Mouse (Mus musculus): ENCODE results near the gene Fign.

Gene Fign

DNA sequence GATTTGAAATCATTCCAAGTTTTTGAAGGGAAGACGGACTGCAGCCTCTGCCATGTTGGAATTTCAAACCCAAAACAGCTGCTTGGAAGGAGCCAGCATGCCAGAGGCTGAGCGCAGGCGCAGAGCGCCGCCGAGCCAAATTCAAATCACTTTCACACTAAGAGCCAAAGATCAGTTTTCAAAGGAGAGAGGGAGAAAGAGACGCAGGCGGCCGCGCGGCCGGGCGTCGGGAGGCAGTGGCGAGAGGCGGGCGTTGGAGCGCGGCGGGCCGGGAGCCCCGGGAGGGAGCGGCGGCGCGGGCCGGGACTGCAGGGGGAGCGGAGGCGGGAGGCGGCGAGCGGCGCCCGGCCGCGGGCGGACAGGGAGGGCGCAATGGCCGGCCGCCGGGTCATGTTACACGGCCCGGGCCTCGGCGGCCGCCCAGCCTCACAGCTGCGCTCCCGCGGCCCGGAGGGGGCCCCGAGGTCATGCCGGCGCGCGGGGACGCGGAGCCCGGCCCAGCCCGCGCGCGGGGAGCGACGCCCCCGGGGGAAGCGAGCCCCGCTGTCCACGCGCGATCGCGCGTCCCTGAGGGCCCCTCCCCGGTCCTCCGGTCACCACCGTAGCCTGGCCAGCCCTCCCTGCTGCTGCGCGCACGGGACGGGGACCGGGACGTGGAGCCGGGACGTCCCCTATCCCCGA, at the start of gene Fign:
TSS of gene Fign (minus strand) at position 102 of the 681 bp plus-strand sequence.
- no peak for DNase-seq (ENCODE audit: low read depth)

DNA sequence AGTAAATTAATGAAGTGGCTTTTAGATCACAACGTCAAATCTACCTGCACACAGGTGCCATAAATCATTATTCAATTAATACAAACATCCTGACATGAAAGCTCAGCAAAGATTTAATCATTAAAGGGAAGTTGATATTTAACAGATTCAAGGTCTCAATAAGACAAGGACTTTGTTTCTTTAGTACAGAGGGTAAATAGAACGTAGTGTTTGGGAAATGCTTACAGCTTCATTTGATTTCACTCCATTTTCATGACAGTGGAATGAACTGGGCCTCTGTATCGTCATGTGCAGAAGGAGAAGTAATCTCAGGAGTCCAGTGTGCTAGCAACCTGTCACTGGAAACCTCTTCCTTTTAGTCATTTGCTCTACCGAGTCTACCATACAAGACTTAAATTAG, 35.8 kb upstream of the Fign start:
- no peak for DNase-seq (ENCODE audit: low read depth)

DNA sequence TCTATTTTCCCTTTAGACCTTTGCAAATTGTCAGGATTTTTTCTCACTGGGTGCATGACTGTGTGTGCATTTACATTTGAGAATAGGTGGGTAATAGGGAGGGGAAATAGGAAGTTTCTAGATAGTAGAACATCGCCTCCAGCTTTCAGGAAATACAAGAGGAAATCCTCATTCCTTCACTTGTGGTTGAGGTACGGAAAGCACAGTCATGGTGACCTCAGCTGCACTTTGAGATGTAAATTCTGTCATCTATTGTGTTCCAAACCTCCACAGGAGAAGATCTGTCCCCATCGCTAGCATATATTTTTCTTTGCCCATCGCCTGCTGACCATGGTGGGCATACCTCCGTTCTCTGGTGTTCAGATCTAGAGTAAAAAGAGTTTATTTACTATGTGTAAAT, 22.7 kb upstream of the Fign start:
- DNase-seq (ENCODE audit: low read depth): no peak

DNA sequence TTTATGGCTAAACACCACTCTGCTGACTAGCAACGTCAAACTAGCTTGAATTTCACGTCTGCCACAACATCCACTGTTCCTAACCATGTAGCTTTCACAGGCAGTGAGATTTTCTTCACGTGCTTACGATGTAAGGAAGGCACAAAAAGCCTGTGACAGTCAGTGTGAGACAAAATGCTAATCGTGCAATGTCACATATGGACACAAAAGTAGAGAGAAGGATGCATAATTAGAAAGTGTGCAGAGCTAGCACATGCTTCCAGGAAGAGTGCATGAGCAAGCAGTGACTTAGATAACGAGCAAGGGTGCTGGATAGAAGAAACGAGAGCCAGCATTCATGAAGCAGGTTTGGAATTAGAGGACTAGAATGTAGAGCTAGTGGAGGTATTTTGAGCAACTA, 18.8 kb upstream of the Fign start:
- no peak for DNase-seq (ENCODE audit: low read depth)

DNA sequence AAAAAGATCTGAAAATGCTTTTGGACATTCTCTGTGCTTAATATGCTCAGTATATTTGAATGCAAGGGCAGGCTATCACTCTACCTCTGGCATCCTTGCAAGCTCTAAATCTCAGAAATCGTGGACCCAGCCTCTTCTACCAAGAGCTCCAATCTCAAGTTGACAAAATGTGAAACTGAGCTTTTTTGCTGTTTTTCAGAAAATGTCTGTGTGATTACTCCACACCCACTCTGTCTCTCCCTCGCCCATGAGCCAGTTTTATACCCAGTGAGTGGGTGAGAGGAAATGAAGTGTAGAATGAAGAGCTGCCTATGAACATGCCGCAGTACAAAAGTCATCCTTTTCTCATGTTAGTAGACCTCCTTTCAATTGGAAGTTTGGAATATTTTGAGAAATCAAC, 13.3 kb upstream of the Fign start:
- DNase-seq (ENCODE audit: low read depth): no peak

DNA sequence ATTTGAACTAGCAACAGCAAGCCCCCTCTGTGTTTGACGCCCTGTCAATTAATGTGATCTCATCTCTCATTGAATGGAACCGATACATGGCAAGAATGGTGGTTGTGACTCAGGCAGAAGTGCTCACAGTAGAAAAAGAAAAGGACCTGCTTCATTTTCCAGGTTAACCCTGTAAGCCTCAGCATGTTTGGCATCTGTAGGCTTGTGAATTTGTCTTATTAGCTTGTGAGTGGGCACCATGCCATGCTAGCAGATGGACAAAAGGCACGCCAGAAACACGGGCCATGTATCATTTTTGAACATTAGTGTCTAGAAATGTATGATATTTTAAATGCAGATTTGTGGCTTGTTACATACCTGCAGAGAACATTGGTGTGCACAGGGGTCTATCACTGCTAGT, 12.0 kb upstream of the Fign start:
- DNase-seq (ENCODE audit: low read depth): no peak

DNA sequence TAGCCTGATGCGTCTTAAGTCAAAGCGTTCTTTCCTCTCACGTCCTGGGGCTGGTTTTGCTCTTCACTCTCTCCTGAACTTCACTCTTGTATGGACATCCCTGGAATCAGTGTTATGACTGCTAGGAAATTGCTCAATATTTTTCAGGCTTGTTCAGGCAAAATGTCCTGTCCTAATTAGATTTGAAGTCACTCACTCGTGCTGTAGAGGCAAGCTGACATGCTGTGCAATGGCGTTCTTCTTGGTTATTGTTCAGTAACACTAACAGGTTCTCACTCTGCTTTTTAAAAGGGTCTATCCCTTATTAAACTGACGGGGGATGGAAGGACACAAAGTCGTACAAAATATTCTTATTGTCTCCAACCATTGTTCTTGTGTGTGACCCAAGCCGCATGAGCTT, 10.2 kb upstream of the Fign start:
- DNase-seq (ENCODE audit: low read depth): no peak

DNA sequence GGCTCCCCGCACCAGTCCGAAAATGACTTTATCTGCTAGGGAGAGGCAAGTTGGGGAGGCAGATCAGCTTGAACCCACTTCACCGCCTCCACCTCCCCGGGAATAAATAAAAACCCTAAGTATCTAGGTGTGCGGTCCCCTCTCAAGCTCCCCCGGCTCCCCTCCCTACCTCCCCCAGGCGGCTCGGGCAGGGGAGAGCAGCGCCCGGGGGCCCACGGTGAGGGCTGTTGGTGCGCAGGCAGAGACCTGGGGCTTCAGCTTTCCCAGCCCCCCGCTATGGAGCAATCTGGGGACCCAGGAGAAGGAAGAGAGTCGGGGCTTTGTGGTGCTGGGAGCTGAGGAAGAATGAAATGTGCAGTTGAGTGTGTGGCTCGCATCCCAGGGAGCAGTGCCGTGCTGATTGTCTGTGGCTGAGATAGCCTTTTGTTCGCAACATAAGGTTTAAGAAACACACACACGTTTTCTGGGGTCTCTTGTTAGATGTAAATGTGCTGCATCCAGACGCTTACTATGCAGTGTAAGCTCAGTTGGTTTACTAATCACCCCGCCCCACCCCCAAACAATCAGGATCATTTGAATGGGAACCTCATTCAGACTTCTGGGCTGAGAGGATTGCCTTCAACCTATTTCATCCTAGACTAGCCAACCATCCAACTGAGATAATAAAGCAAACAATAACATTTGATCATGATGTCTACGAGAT, 931 bp upstream of the Fign start:
- DNase-seq (ENCODE audit: low read depth): no peak

DNA sequence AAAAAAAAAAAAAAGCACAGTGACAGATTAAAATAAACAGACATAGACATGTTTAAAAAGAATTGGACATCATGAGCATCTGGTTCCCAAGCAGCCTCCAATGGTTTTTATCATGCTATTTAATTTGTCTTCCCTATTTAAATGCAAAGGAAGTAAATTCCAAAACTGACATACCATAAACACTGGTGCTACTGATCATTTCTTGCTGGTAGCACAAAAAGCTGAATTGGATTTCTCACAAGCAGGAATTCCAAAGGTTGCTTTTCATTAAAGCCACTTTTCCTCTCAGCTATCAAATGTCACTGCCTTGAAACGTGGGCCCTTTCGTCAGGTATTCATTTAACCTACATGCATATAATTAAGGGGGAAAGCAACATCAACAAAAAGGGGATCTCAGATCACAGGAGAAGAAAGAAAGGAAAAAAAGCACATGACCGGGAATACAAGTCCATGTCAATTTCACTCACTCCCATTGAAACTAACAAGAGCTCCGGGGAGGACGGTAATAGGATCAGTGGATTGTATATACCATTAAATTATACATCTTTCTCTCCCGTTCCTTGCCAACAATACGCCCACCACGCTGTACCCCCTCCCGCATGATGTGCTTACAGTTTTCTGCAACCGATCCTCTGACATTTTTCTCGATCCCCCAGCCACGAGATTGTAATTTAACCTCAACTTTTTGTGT, 972 bp downstream of the Fign start:
- no peak for DNase-seq (ENCODE audit: low read depth)

DNA sequence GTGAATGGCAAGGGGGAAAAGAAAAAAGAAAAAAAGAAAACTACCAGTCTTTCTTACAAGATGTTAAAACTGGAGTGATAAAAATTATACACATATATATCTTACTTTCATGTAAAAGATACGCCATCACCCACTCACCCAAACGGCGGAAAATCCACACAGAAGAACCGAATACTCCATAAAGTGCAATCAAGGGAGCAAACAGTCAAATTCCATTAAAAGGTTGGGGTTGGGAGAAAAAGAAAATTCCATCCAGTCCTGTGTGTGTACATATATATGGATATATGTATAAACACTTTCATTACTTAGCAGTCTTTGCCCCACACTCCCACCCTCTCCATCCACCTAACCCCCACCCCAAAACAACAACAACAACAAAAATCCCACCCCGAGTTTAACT, 1.7 kb downstream of the Fign start:
- no peak for DNase-seq (ENCODE audit: low read depth)

DNA sequence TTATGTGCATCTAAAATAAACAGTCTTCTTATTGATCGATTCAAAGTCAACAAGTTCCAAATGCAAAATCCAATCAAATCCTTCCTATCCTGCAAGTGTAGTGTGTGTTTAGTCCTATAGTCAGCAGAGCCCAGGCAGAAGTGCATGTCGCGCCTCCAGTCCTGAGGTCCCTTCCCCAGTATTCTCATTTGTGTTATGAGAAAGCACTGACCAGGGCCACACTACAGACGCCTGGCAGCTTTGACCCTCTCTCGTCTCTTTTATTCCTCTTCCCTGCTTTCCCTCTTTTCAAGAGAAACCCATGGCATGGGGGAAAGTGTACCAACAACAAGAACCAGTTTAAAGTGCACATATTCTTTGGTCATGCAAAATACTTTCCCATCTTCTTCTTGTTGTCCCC, 2.3 kb downstream of the Fign start:
- DNase-seq (ENCODE audit: low read depth): no peak

DNA sequence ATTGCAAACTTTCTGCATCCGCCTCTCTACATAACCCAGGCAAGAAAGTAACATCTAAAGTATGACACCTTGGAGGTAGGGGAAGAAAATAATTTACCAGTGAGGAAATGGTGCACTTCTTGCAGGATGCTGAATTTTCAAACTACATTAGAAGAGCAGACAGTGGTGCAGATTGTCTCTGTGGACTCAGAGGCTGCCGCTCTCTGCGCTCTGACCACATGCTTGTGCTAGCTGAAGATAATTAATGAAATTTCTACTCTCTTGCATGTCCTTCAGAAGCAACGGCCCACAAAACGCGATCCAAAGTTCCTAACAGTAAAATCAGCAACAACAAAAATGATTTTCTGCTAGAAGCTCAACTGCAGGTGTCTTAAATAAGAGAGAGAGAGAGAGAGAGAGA, 4.8 kb downstream of the Fign start:
- DNase-seq (ENCODE audit: low read depth): no peak

DNA sequence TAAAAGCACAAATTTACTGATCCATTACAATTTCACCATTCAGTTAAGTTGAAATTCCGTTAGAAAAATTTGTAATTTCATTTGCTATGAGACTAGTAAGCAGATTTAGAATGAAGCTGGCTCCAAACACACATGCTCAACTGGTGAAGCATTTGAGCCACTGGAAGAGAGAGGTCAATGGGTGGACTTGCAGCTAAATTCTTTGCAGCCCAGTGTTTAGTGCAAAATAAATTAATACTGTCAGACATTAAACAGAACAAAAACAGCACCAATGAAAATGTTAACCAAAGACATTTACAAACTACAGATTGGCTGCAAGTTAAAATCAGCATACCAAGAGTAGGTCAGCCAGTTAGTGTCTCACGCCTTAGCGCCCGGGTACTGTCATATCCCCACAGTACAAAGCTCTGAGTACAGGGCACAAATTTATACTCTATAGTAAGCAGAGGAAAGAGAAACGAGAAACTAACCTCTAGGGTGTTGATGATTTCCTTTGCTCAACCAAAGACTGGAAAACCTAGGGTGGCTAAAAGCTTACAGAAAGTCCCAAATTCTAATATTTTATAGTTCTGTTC, 13.9 kb downstream of the Fign start:
- DNase-seq (ENCODE audit: low read depth): no peak

DNA sequence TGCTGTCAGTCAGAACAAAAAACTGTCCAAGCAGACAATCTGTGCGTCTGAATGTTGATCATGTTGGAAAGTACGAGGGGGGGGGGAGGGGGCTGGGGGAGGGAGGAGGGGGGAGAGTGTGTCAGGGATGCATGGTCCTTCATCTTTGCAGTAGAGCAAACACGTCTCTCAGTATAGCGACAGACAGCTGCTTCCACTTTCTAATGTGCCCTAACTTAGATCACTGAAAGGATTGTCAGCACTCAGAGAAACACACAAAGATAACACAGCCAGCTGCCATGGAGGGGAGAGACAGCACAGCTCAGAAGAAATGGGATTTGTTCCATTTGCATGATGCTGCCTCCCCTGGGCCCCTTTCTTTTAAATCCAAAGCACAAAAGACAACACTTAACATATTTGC, 18.1 kb downstream of the Fign start:
- no peak for DNase-seq (ENCODE audit: low read depth)

DNA sequence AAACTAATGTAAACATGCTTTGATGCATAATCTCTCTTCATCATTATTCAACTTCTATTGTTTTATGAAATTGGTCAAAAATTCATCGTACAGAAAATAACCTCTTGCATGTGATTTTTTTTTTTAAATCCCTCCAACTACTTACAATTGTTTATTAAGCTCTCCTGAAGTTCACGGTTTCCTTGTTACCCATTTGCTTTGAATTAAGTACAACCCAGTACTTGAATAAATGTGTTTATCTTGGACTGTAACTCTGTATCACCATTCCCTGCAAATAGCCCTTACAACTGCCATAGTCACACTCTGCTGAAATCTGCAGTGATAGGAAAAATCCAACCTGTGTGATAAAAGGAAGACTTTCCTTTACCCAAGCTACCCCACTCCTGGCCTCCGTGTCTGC, 19.3 kb downstream of the Fign start:
- no peak for DNase-seq (ENCODE audit: low read depth)

DNA sequence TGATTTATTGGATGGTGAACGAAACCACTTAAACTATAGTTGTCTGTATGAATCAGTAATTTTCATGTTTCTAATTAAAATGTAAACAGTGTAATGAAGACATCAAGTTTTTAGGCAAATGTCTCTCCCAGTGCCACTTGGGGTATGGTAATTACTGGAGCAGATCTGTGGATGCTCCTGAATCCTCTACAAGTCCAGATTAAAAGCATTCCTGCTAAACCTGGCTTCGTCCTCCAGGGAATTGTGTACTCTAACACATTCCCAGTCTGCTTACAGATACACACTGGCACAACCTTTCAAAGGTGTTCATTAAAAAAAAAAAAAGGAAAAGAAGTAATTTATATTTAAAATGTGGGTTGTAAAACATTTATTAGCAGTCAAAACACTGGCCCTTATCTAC, 20.0 kb downstream of the Fign start:
- no peak for DNase-seq (ENCODE audit: low read depth)

DNA sequence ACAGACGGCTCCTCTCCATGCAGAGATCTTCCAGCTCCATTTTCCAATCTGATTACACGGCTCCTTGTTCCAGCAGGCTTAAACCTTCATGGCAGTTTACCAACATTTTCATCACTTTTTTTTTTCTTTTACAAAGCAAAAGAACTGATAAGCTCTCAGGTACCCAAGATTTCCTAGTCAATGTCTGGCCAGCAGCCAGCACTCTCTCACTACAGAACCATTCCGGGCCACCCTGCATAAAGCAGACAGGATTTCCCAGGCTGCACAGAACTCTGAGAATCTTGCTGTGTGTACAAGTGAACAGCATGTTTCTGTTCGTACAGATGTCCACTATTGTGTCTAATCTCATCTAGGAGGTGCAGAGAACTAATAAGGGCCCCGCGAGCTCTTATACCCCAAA, 22.0 kb downstream of the Fign start:
- no peak for DNase-seq (ENCODE audit: low read depth)

DNA sequence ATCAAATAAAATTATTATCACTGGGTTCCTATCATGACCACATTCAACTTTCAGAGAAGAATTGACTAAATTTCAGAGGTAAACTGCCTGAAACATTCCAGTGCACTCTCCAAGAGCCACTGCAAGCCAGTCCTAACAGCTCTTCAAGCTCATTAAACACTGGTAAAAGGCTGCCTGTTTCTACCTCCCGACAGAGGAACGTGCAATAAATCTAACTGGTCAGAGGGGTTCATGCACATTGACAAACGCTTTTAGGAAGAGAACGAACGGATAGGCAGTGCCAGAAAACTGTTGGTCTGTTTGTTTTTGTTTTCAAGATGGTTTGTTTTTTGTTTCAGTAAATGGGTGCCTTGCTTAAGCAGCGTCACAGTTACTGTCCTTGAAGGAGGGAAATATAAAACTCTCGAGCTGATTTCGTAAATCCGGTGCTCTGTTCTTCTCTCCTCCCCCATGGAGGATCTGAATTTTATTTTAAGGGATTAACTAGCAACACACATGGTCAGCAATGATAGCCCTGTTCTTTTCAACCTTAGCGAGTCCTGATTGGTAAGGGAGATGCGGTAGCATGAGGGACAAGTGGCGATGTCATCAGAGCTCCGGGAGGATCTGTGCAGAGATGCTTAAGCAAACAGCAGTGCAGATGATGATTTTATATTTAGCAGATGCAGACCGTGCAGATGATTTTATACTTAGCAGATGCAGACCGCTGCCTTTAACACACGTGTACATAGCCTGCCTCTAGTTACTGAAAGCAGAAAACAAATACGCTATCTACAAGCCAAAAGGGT, 23.0 kb downstream of the Fign start:
- DNase-seq (ENCODE audit: low read depth): no peak

DNA sequence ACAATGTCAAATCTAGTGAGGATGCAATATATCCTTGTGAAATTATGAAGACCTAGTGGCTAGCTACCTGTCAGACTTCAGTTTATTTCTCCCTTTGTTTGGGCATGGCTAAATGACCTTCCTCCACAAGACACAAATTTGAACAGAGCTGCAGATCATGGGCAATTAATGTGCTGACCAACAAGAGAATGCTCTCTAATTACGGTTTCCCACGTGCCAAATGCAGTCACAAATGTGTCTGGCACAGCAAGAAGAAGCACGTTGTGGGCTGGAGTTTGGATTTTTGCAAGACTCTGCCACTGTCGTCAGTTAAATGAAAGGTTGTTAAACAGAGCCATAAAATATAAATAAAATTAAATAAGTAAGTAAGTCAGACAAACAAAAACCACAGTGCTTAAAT, 25.7 kb downstream of the Fign start:
- DNase-seq (ENCODE audit: low read depth): no peak

DNA sequence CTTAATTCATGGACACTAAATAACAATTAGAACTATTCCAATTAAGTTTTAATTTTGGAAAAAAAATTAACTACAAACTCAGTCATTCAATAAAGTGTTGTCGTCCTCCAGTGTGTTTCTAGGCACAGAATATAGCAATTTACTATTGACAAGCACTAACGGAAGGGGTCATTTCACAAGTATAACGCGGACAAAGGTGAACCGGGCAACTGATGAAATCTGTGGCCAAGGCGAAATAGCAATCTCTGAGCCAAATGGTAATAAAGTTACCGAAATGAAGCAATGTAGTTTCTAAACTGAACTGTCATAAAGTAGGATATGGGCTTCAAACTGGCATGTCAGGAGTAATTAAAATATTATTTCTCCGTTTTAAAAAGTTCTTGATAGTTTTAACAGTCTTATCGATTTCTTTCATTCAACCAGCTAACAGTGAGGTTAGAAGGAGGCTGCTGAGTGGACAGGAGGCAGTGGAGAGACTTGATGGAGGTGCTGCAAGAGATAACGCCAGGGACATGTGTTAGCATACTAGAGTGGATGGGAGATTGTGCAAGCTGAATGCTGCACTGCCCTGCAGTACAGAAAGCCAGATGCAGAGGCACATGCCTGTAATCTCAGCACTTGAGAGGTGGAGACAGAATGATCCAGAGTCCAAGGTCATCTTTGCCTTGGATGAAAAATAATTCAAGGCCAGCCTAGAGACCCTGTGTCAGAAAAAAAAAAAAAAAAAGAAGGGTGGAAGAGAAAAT, 27.7 kb downstream of the Fign start:
- DNase-seq (ENCODE audit: low read depth): no peak

DNA sequence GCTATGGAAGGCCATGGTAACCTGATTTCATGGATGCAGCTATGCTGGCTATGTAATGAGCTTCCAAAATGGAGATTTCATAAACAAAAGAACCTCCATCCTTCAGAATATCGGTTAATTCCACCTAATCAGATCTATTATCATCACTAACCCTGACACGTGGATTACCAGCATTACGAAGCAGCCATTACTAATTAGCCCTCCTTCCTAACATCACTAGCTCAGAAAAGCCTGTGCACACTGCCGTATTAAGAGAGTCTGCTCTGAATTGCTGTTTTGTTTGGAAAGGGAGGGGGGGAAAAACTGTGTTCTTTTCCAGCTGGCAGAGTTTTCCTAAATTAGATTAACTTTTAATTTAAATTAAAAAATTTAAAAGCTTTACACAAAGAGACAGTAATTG, 32.3 kb downstream of the Fign start:
- no peak for DNase-seq (ENCODE audit: low read depth)

DNA sequence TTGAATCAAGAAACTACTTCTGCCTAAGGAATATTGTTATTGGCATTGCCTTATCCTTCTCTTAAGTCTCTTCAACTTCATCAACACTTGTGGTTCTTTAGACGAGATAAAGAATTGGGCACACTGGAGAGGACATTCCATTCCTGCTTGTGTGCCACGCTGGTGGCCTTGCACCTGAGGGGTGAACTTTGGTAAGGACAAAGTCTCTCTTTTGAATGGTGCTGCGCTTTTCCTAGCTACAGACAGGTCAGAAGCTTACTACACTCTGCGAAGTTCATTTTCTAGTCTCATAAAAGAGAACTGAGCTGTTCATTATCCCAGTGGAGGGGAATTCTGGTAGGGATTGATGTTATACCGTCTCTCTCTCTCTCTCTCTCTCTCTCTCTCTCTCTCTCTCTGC, 38.4 kb downstream of the Fign start:
- no peak for DNase-seq (ENCODE audit: low read depth)
